Mouse (Mus musculus): Measurements from ENCODE around the gene Prss48. TPM values are rescaled to one million over a fixed set of nuclear protein-coding genes. Genes with fewer than 3 reads are reported as not detected.

Prss48 gene
- polyA plus RNA-seq, 1 experiment from 2014 or later, result 0.19 TPM

- DNase-seq (ENCODE audit: low spot score) (no peak), ATAC-seq (ENCODE audit: low FRiP score) (no peak)
- Histone ChIP-seq H3K36me3 (ENCODE audit: control insufficient read depth, insufficient read depth, low read length) (no peaks in the 10 kb centered on the region), H3K4me3 (ENCODE audit: low read depth, low read length) (no peak overlapping the region), H3K27me3 (ENCODE audit: control insufficient read depth, insufficient read depth, low read length) (no peaks in the 10 kb centered on the region), H3K27ac (ENCODE audit: low read depth, low read length) (no peak overlapping the region), H3K4me1 (replicated peaks; ENCODE audit: control insufficient read depth, insufficient read depth, low read length) (no peaks in the 10 kb centered on the region), H3K4me2 (replicated peaks; ENCODE audit: low read depth, low read length) (no peak overlapping the region), H3K9ac (ENCODE audit: low read depth, low read length) (no peak overlapping the region), H3K9me3 (ENCODE audit: control insufficient read depth, low read length) (no peaks in the 10 kb centered on the region)
- WGBS, result 92% methylated on average over 4 of the region's 4 CpGs
Measured at GRCm38 (mm10) chr3:85950914-85951313, 51.4 kb downstream of the Prss48 start.

Other genes starting within 250 kb of the Prss48 start
- 0.60 and 0.73 TPM in 2 replicates for gene Fam160a1, start 185.2 kb downstream of the Prss48 start, polyA plus RNA-seq (2014; fragmentation: Nextera tagmentation; extraction: Ambion mirVana)
- 0.14 and 0.39 TPM in 2 replicates for gene Glt28d2, start 115.0 kb downstream of the Prss48 start, polyA plus RNA-seq (2014; fragmentation: Nextera tagmentation; extraction: Ambion mirVana)
- gene Gm37240, start 115.0 kb downstream of the Prss48 start, polyA plus RNA-seq (2014; fragmentation: Nextera tagmentation; extraction: Ambion mirVana), result 0.52 and 2.4 TPM in 2 replicates
- 9.4 and 12.1 TPM in 2 replicates for gene Sh3d19, start 31.4 kb downstream of the Prss48 start, polyA plus RNA-seq (2014; fragmentation: Nextera tagmentation; extraction: Ambion mirVana)
- gene Rps3a1, start 140.2 kb upstream of the Prss48 start, polyA plus RNA-seq (2014; fragmentation: Nextera tagmentation; extraction: Ambion mirVana), result 1,106 and 1,117 TPM in 2 replicates
- 6.6 and 11.2 TPM in 2 replicates for gene Lrba, start 222.2 kb upstream of the Prss48 start, polyA plus RNA-seq (2014; fragmentation: Nextera tagmentation; extraction: Ambion mirVana)